Mouse (Mus musculus) kidney, adult 2 months (tissue): Measurements from ENCODE around the gene Trim8.

Experiments
- CTCF ChIP-seq: fragments of 200-500 bp; conservative IDR thresholded peaks from 2 replicates; pipeline ENCODE4 v1.5.1; 2011; ENCODE audit warnings: low read depth, mild to moderate bottlenecking, control low read depth, low read length, moderate library complexity, mixed read lengths; ENCODE audit not compliant: insufficient read depth, insufficient read length
- POLR2A ChIP-seq: fragments of 200-500 bp; IDR thresholded peaks from one replicate; pipeline ENCODE4 v1.6.1; 2011; ENCODE audit warnings: low read depth, low read length, control low read depth

- TF ChIP-seq POLR2A (no peak), CTCF (no peak)
These were observed 21.6 kb downstream of the Trim8 start for GRCm38 (mm10) chr19:46523131-46523479.
